In the genomic region with DNA sequence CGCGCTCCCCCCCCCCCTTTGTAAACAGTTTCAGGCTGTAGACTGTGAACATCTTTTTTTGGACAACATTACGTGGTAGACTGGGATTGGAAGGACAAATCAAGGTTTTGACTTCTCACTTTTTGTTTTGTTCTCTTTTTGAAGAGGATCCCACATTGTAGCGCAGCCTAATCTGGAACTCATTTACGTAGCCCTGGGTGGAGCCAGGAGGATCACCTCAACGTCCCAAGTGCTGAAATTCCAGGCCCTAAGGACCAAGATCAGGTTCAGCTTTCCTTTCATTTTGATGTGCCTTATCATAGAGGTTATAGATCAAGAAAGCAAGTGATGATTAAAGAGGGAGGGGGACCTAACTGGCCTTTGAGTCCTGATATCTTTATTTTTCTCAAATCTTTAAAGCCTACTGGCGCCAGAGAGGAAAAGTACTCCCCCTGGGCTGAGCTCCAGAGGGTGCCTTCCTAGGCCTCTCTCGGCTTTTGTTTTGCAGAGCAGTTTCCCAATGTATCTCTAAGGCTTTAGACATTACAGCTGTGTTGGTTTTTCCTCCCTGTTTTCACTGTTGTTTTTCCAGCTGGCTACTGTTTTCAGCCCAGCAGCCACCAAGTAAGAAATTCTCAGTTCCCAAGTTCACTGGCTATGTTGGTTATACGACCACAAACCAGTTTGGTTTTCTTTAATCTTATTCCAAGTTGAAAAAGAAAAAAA, we compare ENCODE assay signal across 18 mouse cellular contexts. TPM values are rescaled to one million over a fixed set of nuclear protein-coding genes. Genes with fewer than 3 reads are reported as not detected.
DNase-seq lines count a peak whose midpoint lies in the region; ATAC-seq and TF ChIP-seq lines count a peak whose summit lies in the region.
"Had no signal": no experiment of that assay in that cellular context is flagged by ENCODE, and none has a peak within 500 bp of the region (broad histone marks: within the 10 kb centered on the region; RNA-seq: fewer than 3 reads in every experiment).

No protein-coding gene starts in this region.

- H3K36me3 ChIP-seq in C2C12 (ENCODE audit: control insufficient read depth, insufficient read depth), result no peaks in the 10 kb centered on the region
- no peaks in the 10 kb centered on the region for H3K36me3 ChIP-seq in embryonic facial prominence, embryonic 10.5 days (replicated peaks)
- H3K36me3 ChIP-seq: heart, embryonic 13.5 days; limb, embryonic 12.5 days; neural tube, embryonic 13.5 days had no signal

- H3K4me3 ChIP-seq in C2C12 (ENCODE audit: insufficient read depth, poor library complexity, severe bottlenecking), result no peak overlapping the region
- no peak overlapping the region for H3K4me3 ChIP-seq in embryonic facial prominence, embryonic 10.5 days
- H3K4me3 ChIP-seq: forebrain, embryonic 13.5 days; heart, embryonic 13.5 days; limb, embryonic 12.5 days; megakaryocyte, embryonic 14.5 days; neural tube, embryonic 13.5 days had no signal

- H3K79me2 ChIP-seq in C2C12 (ENCODE audit: control insufficient read depth, insufficient read depth), result peaks cover 21% of the 10 kb centered on the region

- DNase-seq in kidney, postnatal 14 days, result peak; percentile 25
- DNase-seq in kidney, postnatal 25 days, result no peak
- DNase-seq in ES-CJ7 (ENCODE audit: low read depth, low spot score), result peak; percentile 59
- peak; percentile 14 for DNase-seq in embryonic facial prominence, embryonic 10.5 days (ENCODE audit: low spot score)
- no peak for DNase-seq in natural killer cell, adult 2 months (ENCODE audit: low spot score in 2 of 2)
- DNase-seq: adrenal gland, postnatal 14 days; cerebellum, adult 2 months; heart, postnatal 36 days had no signal

- H3K4me1 ChIP-seq in embryonic facial prominence, embryonic 10.5 days, result 0 out of 2 replicates have a peak, but pooled peaks cover 4% of the 10 kb centered on the region
- H3K4me1 ChIP-seq: forebrain, embryonic 13.5 days; heart, embryonic 13.5 days; limb, embryonic 12.5 days; neural tube, embryonic 13.5 days had no signal

- no peak overlapping the region for H3ac ChIP-seq in C2C12 (ENCODE audit: control insufficient read depth, insufficient read length, low read depth)

- H3K9me3 ChIP-seq in embryonic facial prominence, embryonic 10.5 days, result no peaks in the 10 kb centered on the region
- H3K9me3 ChIP-seq: forebrain, embryonic 13.5 days; heart, embryonic 13.5 days; limb, embryonic 12.5 days; megakaryocyte, embryonic 14.5 days; neural tube, embryonic 13.5 days had no signal

- H3K27me3 ChIP-seq in C2C12 (ENCODE audit: control insufficient read depth, insufficient read depth, insufficient read length), result no peaks in the 10 kb centered on the region
- H3K27me3 ChIP-seq in embryonic facial prominence, embryonic 10.5 days (replicated peaks; ENCODE audit: low read depth, poor library complexity, severe bottlenecking), result peaks cover 53% of the 10 kb centered on the region

- H3K27ac ChIP-seq in embryonic facial prominence, embryonic 10.5 days (replicated peaks), result no peak overlapping the region
- H3K27ac ChIP-seq: forebrain, embryonic 13.5 days; heart, embryonic 13.5 days; hindbrain, postnatal 0 days; limb, embryonic 12.5 days; liver, embryonic 14.5 days; neural tube, embryonic 13.5 days had no signal

- 22% methylated on average over 9 of the region's 9 CpGs for WGBS in embryonic facial prominence, embryonic 10.5 days

- TF ChIP-seq CTCF in C2C12 (IDR thresholded peaks at IDR 0.05; ENCODE audit: control insufficient read depth, insufficient read depth, insufficient read length), result no peak

- no peak for ATAC-seq in CD4-positive, CD25-positive, alpha-beta regulatory T cell, adult 4 months
- ATAC-seq: activated CD4-positive, CD25-positive, alpha-beta regulatory T cell, adult 4 months; forebrain, embryonic 13.5 days; hindbrain, postnatal 0 days had no signal

- H3K79me3 ChIP-seq in C2C12 (ENCODE audit: low read depth), result peaks cover 20% of the 10 kb centered on the region

TF ChIP-seq in C2C12, 6 proteins besides CTCF, POLR2A, EP300 and RAD21:
- peak; percentile 15 for TF ChIP-seq MYOD1 (IDR thresholded peaks at IDR 0.05; ENCODE audit: control insufficient read depth, insufficient read length, low read depth)
- TF ChIP-seq CEBPB (IDR thresholded peaks at IDR 0.05; ENCODE audit: low read depth), result no peak
- no peak for TF ChIP-seq MYOG (IDR thresholded peaks at IDR 0.05; ENCODE audit: control insufficient read depth, extremely low read depth, insufficient read length)
- no peak for TF ChIP-seq USF1 (IDR thresholded peaks at IDR 0.05; ENCODE audit: low read depth)
- TF ChIP-seq MAX (IDR thresholded peaks at IDR 0.05), result no peak
TF ChIP-seq in C2C12: peak in this region for 1.

RNA-seq across cellular contexts. Expression of gene Ogt, which starts 2.9 kb away (rescaled TPM):
- 14.2 TPM for polyA plus RNA-seq in C2C12 (2012; fragmentation: generic; extraction: Trizol)
- polyA plus RNA-seq in embryonic facial prominence, embryonic 10.5 days (2016; fragmentation: Nextera tagmentation; extraction: Ambion mirVana), result 140 and 141 TPM in 2 replicates
- 100 to 1,000 TPM; 178 to 203 TPM for polyA plus RNA-seq in CD4-positive, CD25-positive, alpha-beta regulatory T cell, adult 4 months (2017; shearing (Covaris generic))

Comparison
In these comparisons a context has a peak if more than half of its experiments do, and no peak if none do; other contexts are left out.
1. DNase-seq: peak in kidney, postnatal 14 days (single experiment), ES-CJ7 (single experiment) and embryonic facial prominence, embryonic 10.5 days (single experiment); none in kidney, postnatal 25 days (0 of 2) and natural killer cell, adult 2 months (0 of 2).